Mouse (Mus musculus) forebrain, embryonic 15.5 days (tissue): ENCODE measurements around the gene B3gnt7. TPM values are rescaled to one million over a fixed set of nuclear protein-coding genes. Genes with fewer than 3 reads are reported as not detected.

Experiments
- ATAC-seq: fragments of 200-750 bp; cut with Nextera tagmentation; replicated peaks from 2 replicates; pipeline ENCODE4 v1.8.0; 2017; ENCODE audit warnings: mild to moderate bottlenecking, moderate TSS enrichment, moderate library complexity
- H3K27ac ChIP-seq: fragments of 300-500 bp; sonication (generic); replicated peaks from 2 replicates; pipeline ENCODE4 v1.5.1; 2015; ENCODE audit warnings: mild to moderate bottlenecking, inconsistent platforms
- H3K27me3 ChIP-seq: fragments of 300-500 bp; sonication (generic); 2 replicates; pipeline ENCODE4 v1.6.1; 2015; ENCODE audit warnings: inconsistent platforms
- H3K36me3 ChIP-seq: fragments of 300-500 bp; sonication (generic); 2 replicates; pipeline ENCODE4 v1.6.1; 2015; ENCODE audit warnings: mild to moderate bottlenecking, inconsistent platforms
- H3K4me1 ChIP-seq: fragments of 300-500 bp; sonication (generic); 2 replicates; pipeline ENCODE4 v1.6.1; 2015; ENCODE audit warnings: inconsistent platforms
- H3K4me2 ChIP-seq: fragments of 300-500 bp; sonication (generic); replicated peaks from 2 replicates; pipeline ENCODE4 v1.6.1; 2015; ENCODE audit warnings: mild to moderate bottlenecking, inconsistent platforms
- H3K4me3 ChIP-seq: fragments of 300-500 bp; sonication (generic); 2 replicates; pipeline ENCODE4 v1.5.1; 2015; ENCODE audit warnings: mild to moderate bottlenecking, inconsistent platforms
- H3K9ac ChIP-seq: fragments of 300-500 bp; sonication (generic); replicated peaks from 2 replicates; pipeline ENCODE4 v1.6.1; 2015; ENCODE audit warnings: mild to moderate bottlenecking, inconsistent platforms
- H3K9me3 ChIP-seq: fragments of 300-500 bp; sonication (generic); 2 replicates; pipeline ENCODE4 v1.6.1; 2016; ENCODE audit warnings: inconsistent platforms
- WGBS: fragments of 180-500 bp; shearing (Covaris S2); methylation state at CpG from one replicate; pipeline ENCODE4 v1.1.7; 2015; ENCODE audit warnings: mixed read lengths; 5-methylcytosine and 5-hydroxymethylcytosine counted together
- microRNA-seq: library from miRNA; unstranded; fragments of <30 nt; microRNA quantifications from one replicate; pipeline ENCODE4, GENCODE M21; 2016
- polyA plus RNA-seq: library from polyadenylated mRNA; unstranded; fragments of >200 nt; fragmentation: Nextera tagmentation; extraction: Ambion mirVana; gene quantifications from 2 replicates; pipeline ENCODE4 v1.2.1, GENCODE M21; 2015

The B3gnt7 gene
- polyA plus RNA-seq, 1 experiment from 2014 or later, result 4.0 TPM

GRCm38 (mm10) chr1:86348083-86348482 lies 45.5 kb downstream of the B3gnt7 start:
- Histone ChIP-seq H3K27ac (no peak overlapping the region), H3K4me2 (no peak overlapping the region), H3K9me3 (no peaks in the 10 kb centered on the region), H3K4me3 (no peak overlapping the region), H3K4me1 (no peaks in the 10 kb centered on the region), H3K9ac (no peak overlapping the region), H3K27me3 (no peaks in the 10 kb centered on the region), H3K36me3 (peaks cover 70% of the 10 kb centered on the region)
- ATAC-seq, result no peak
- 85% methylated on average over 1 of the region's 1 CpGs for WGBS

- 57% methylated on average over 4 of the region's 4 CpGs for WGBS
- ATAC-seq, result no peak
Observed at GRCm38 (mm10) chr1:86348801-86349200, 46.2 kb downstream of the B3gnt7 start.

GRCm38 (mm10) chr1:86349201-86349600 lies 46.6 kb downstream of the B3gnt7 start:
- Histone ChIP-seq H3K9ac (no peak overlapping the region), H3K4me3 (no peak overlapping the region), H3K9me3 (no peaks in the 10 kb centered on the region), H3K36me3 (peaks cover 81% of the 10 kb centered on the region), H3K27ac (no peak overlapping the region), H3K4me1 (no peaks in the 10 kb centered on the region), H3K27me3 (no peaks in the 10 kb centered on the region), H3K4me2 (no peak overlapping the region)
- no peak for ATAC-seq
- WGBS, result 94% methylated on average over 3 of the region's 3 CpGs

More at GRCm38 (mm10) chr1:86348801-86349200, 46.2 kb downstream of the B3gnt7 start:
- Histone ChIP-seq H3K4me1 (no peaks in the 10 kb centered on the region), H3K9ac (no peak overlapping the region), H3K9me3 (no peaks in the 10 kb centered on the region), H3K4me3 (no peak overlapping the region), H3K27ac (no peak overlapping the region), H3K36me3 (peaks cover 77% of the 10 kb centered on the region), H3K27me3 (no peaks in the 10 kb centered on the region), H3K4me2 (no peak overlapping the region)

- WGBS, result 85% methylated on average over 1 of the region's 1 CpGs
- no peaks in the 10 kb centered on the region for H3K27me3 ChIP-seq
- H3K9ac ChIP-seq, result no peak overlapping the region
- no peak for ATAC-seq
- peaks cover 84% of the 10 kb centered on the region for H3K36me3 ChIP-seq
- H3K4me3 ChIP-seq, result no peak overlapping the region
- H3K4me1 ChIP-seq, result no peaks in the 10 kb centered on the region
- no peak overlapping the region for H3K4me2 ChIP-seq
- no peaks in the 10 kb centered on the region for H3K9me3 ChIP-seq
- no peak overlapping the region for H3K27ac ChIP-seq
Observed at GRCm38 (mm10) chr1:86349696-86350095, 47.1 kb downstream of the B3gnt7 start.

GRCm38 (mm10) chr1:86350576-86350975 lies 47.9 kb downstream of the B3gnt7 start:
- H3K36me3 ChIP-seq, result peaks cover 90% of the 10 kb centered on the region
- no peak for ATAC-seq

GRCm38 (mm10) chr1:86354186-86354585 lies 51.6 kb downstream of the B3gnt7 start:
- H3K36me3 ChIP-seq, result peaks cover 82% of the 10 kb centered on the region
- no peaks in the 10 kb centered on the region for H3K9me3 ChIP-seq
- H3K27me3 ChIP-seq, result no peaks in the 10 kb centered on the region
- ATAC-seq, result no peak
- no peak overlapping the region for H3K4me3 ChIP-seq
- H3K4me1 ChIP-seq, result peaks cover 12% of the 10 kb centered on the region
- H3K4me2 ChIP-seq, result no peak overlapping the region
- 89% methylated on average over 2 of the region's 2 CpGs for WGBS
- H3K9ac ChIP-seq, result no peak overlapping the region
- H3K27ac ChIP-seq, result no peak overlapping the region

More at GRCm38 (mm10) chr1:86350576-86350975, 47.9 kb downstream of the B3gnt7 start:
- Histone ChIP-seq H3K4me1 (no peaks in the 10 kb centered on the region), H3K27ac (no peak overlapping the region), H3K9me3 (no peaks in the 10 kb centered on the region), H3K27me3 (no peaks in the 10 kb centered on the region), H3K4me2 (no peak overlapping the region), H3K4me3 (no peak overlapping the region), H3K9ac (no peak overlapping the region)
- WGBS, result 94% methylated on average over 8 of the region's 8 CpGs

Small RNAs within 50 kb of the gene (microRNA-seq; reads per million reads assigned to microRNA genes)
- 34.7 reads per million, percentile 39 among the genes with 10 or more reads in this experiment for gene mmu-mir-3535

Other genes starting within 250 kb of the B3gnt7 start
- gene Psmd1, start 238.4 kb upstream of the B3gnt7 start, polyA plus RNA-seq, result 175 and 182 TPM in 2 replicates
- 0.25 and 0.40 TPM in 2 replicates for gene Htr2b, start 190.9 kb upstream of the B3gnt7 start, polyA plus RNA-seq
- gene Gm21972, start 169.2 kb upstream of the B3gnt7 start, polyA plus RNA-seq, result 0.32 TPM in 1 of 2 replicates, not detected in the other
- 34.6 and 35.1 TPM in 2 replicates for gene Armc9, start 148.1 kb upstream of the B3gnt7 start, polyA plus RNA-seq
- gene Ncl, start 56.6 kb downstream of the B3gnt7 start, polyA plus RNA-seq, result 208 and 227 TPM in 2 replicates
- 0.18 TPM in 1 of 2 replicates, not detected in the other for gene Nmur1, start 123.4 kb downstream of the B3gnt7 start, polyA plus RNA-seq
- not detected in 2 replicates for gene Tex44, start 123.5 kb downstream of the B3gnt7 start, polyA plus RNA-seq
- gene Ptma, start 223.9 kb downstream of the B3gnt7 start, polyA plus RNA-seq, result 2,368 and 2,448 TPM in 2 replicates